Mouse (Mus musculus): ENCODE measurements around the gene Fam69b. TPM values are rescaled to one million over a fixed set of nuclear protein-coding genes. Genes with fewer than 3 reads are reported as not detected.

The Fam69b gene
- polyA plus RNA-seq, 1 experiment: 5.3 TPM

DNA sequence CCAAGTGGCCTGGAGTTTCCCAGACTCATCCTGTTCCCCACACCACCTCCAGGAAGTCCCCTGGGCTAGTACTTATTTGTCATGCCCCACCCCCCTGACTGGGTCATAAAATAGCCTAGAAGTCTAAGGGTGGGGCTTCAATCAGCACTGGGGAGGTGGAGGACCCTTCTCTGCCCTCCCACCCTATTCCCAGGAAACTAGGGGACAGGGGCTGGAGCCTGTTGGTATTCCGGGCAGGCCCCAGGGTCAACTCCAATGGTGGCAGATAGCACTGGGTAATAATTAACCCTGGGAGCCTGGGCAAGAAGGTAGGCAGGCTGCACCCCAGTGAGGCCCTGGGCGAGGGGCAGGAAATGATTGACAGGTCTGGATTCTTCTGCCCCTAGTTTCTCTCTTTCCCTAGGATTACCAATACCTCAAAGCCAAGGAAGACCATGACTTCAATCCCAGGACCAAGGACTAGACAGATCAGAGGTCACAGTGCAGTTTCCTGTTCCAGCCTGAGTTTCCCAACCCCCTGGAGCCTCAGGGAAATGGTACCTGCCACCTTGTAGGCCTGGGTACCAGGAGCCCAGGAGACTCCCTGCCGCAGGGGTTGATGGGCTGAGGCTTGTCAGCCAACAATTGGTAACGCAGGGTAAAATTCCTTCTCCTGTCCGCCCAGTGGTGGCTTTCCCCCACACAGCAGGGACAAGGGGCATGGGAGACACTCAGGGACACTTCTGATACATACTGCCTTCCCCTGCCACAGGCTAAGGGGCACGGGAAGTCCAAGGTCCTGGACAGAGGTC, 33.1 kb upstream of the Fam69b start:
- peaks cover 5% of the 10 kb centered on the region; the same call in 1 of the 2 replicates for H3K36me3 ChIP-seq (ENCODE audit: control insufficient read depth, insufficient read depth, low read length, poor library complexity, severe bottlenecking)
- H3K9me3 ChIP-seq (replicated peaks; ENCODE audit: control insufficient read depth, insufficient read depth, low read length, poor library complexity, severe bottlenecking): no peaks in the 10 kb centered on the region
- H3K27me3 ChIP-seq (ENCODE audit: control insufficient read depth, insufficient read depth, low read length, poor library complexity, severe bottlenecking): no peaks in the 10 kb centered on the region
- TF ChIP-seq CTCF (IDR thresholded peaks at IDR 0.05; ENCODE audit: low read depth, low read length): no peak
- no peak for TF ChIP-seq POLR2A (IDR thresholded peaks at IDR 0.05; ENCODE audit: insufficient read depth, low read length)
- TF ChIP-seq EP300 (IDR thresholded peaks at IDR 0.05; ENCODE audit: insufficient read depth, low read depth, low read length): no peak
- no peak overlapping the region for H3K4me3 ChIP-seq (ENCODE audit: low read depth, low read length)
- peaks cover 6% of the 10 kb centered on the region for H3K4me1 ChIP-seq (ENCODE audit: control insufficient read depth, insufficient read depth, low read length)
- H3K9ac ChIP-seq (ENCODE audit: low read depth, poor library complexity, severe bottlenecking): no peak overlapping the region
- no peak overlapping the region for H3K27ac ChIP-seq (ENCODE audit: insufficient read depth, low read length)

- TF ChIP-seq POLR2A (IDR thresholded peaks at IDR 0.05; ENCODE audit: insufficient read depth, low read length): no peak
- no peak for TF ChIP-seq EP300 (IDR thresholded peaks at IDR 0.05; ENCODE audit: insufficient read depth, low read depth, low read length)
- TF ChIP-seq CTCF (IDR thresholded peaks at IDR 0.05; ENCODE audit: low read depth, low read length): no peak
- Histone ChIP-seq H3K36me3 (ENCODE audit: control insufficient read depth, insufficient read depth, low read length, poor library complexity, severe bottlenecking) (peaks cover 5% of the 10 kb centered on the region; the same call in 1 of the 2 replicates), H3K4me3 (ENCODE audit: low read depth, low read length) (no peak overlapping the region), H3K9ac (ENCODE audit: low read depth, poor library complexity, severe bottlenecking) (no peak overlapping the region), H3K27me3 (ENCODE audit: control insufficient read depth, insufficient read depth, low read length, poor library complexity, severe bottlenecking) (no peaks in the 10 kb centered on the region), H3K9me3 (replicated peaks; ENCODE audit: control insufficient read depth, insufficient read depth, low read length, poor library complexity, severe bottlenecking) (no peaks in the 10 kb centered on the region), H3K4me1 (ENCODE audit: control insufficient read depth, insufficient read depth, low read length) (peaks cover 6% of the 10 kb centered on the region), H3K27ac (ENCODE audit: insufficient read depth, low read length) (no peak overlapping the region)
Observed at GRCm38 (mm10) chr2:26595725-26596435, 32.4 kb upstream of the Fam69b start.

GRCm38 (mm10) chr2:26596898-26597297, 31.4 kb upstream of the Fam69b start:
- Histone ChIP-seq H3K9ac (ENCODE audit: low read depth, poor library complexity, severe bottlenecking) (no peak overlapping the region), H3K4me1 (ENCODE audit: control insufficient read depth, insufficient read depth, low read length) (peaks cover 6% of the 10 kb centered on the region), H3K27ac (ENCODE audit: insufficient read depth, low read length) (no peak overlapping the region), H3K36me3 (ENCODE audit: control insufficient read depth, insufficient read depth, low read length, poor library complexity, severe bottlenecking) (peaks cover 5% of the 10 kb centered on the region; the same call in 1 of the 2 replicates), H3K4me3 (ENCODE audit: low read depth, low read length) (no peak overlapping the region), H3K9me3 (replicated peaks; ENCODE audit: control insufficient read depth, insufficient read depth, low read length, poor library complexity, severe bottlenecking) (no peaks in the 10 kb centered on the region), H3K27me3 (ENCODE audit: control insufficient read depth, insufficient read depth, low read length, poor library complexity, severe bottlenecking) (no peaks in the 10 kb centered on the region)
- TF ChIP-seq CTCF (IDR thresholded peaks at IDR 0.05; ENCODE audit: low read depth, low read length): no peak

GRCm38 (mm10) chr2:26597810-26598209, 30.4 kb upstream of the Fam69b start:
- Histone ChIP-seq H3K4me1 (ENCODE audit: control insufficient read depth, insufficient read depth, low read length) (peaks cover 6% of the 10 kb centered on the region), H3K4me3 (ENCODE audit: low read depth, low read length) (no peak overlapping the region), H3K9ac (ENCODE audit: low read depth, poor library complexity, severe bottlenecking) (no peak overlapping the region), H3K27me3 (ENCODE audit: control insufficient read depth, insufficient read depth, low read length, poor library complexity, severe bottlenecking) (no peaks in the 10 kb centered on the region), H3K36me3 (ENCODE audit: control insufficient read depth, insufficient read depth, low read length, poor library complexity, severe bottlenecking) (peaks cover 2% of the 10 kb centered on the region; the same call in 1 of the 2 replicates), H3K27ac (ENCODE audit: insufficient read depth, low read length) (no peak overlapping the region), H3K9me3 (replicated peaks; ENCODE audit: control insufficient read depth, insufficient read depth, low read length, poor library complexity, severe bottlenecking) (no peaks in the 10 kb centered on the region)
- no peak for TF ChIP-seq POLR2A (IDR thresholded peaks at IDR 0.05; ENCODE audit: insufficient read depth, low read length)
- TF ChIP-seq EP300 (IDR thresholded peaks at IDR 0.05; ENCODE audit: insufficient read depth, low read depth, low read length): no peak
- no peak for TF ChIP-seq CTCF (IDR thresholded peaks at IDR 0.05; ENCODE audit: low read depth, low read length)

DNA sequence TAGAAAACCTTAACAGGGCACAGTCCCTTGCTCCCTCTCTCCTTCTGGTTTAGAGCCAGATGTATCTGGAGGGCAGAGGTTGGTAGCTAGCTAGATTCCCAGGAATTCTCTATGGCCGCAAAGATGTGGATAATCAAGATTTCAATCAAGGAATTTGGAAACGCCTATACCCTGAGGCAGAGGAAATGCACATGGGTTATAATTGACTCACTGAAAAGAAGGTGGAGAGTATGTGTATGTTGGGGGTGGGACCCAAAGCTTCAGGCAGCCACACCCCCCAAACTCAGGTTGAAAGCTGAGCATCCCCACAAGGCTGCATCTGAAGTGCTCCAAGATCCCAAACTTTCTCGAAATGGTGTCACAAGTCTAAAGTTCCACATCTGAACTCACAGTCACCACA, 29.8 kb upstream of the Fam69b start:
- no peak overlapping the region for H3K27ac ChIP-seq (ENCODE audit: insufficient read depth, low read length)
- no peaks in the 10 kb centered on the region for H3K27me3 ChIP-seq (ENCODE audit: control insufficient read depth, insufficient read depth, low read length, poor library complexity, severe bottlenecking)
- H3K4me1 ChIP-seq (ENCODE audit: control insufficient read depth, insufficient read depth, low read length): peaks cover 6% of the 10 kb centered on the region
- no peak overlapping the region for H3K9ac ChIP-seq (ENCODE audit: low read depth, poor library complexity, severe bottlenecking)
- no peaks in the 10 kb centered on the region for H3K9me3 ChIP-seq (replicated peaks; ENCODE audit: control insufficient read depth, insufficient read depth, low read length, poor library complexity, severe bottlenecking)
- TF ChIP-seq CTCF (IDR thresholded peaks at IDR 0.05; ENCODE audit: low read depth, low read length): no peak
- TF ChIP-seq POLR2A (IDR thresholded peaks at IDR 0.05; ENCODE audit: insufficient read depth, low read length): no peak
- TF ChIP-seq EP300 (IDR thresholded peaks at IDR 0.05; ENCODE audit: insufficient read depth, low read depth, low read length): no peak
- H3K36me3 ChIP-seq (ENCODE audit: control insufficient read depth, insufficient read depth, low read length, poor library complexity, severe bottlenecking): peaks cover 2% of the 10 kb centered on the region; the same call in 1 of the 2 replicates
- H3K4me3 ChIP-seq (ENCODE audit: low read depth, low read length): no peak overlapping the region

DNA sequence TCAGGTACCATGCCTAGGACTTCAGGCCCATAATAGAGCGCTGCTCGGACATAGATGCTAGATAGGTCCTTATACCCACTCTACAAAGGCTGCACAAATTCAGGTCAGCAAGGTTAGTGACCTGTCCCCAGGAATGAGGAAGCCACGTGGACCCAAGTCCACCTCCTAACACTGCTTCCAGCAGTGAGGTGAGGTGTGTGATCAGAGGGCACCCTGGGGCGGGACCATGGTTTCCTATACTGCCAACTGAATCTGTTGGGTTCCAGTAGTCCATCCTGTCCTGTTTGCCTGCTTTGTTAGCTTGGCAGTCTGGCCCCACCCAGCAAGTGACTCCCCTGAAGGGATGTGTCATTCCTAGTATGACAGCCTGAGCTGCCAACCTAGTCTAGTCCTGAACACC, 28.3 kb upstream of the Fam69b start:
- no peak overlapping the region for H3K4me3 ChIP-seq (ENCODE audit: low read depth, low read length)
- no peak overlapping the region for H3K9ac ChIP-seq (ENCODE audit: low read depth, poor library complexity, severe bottlenecking)
- peaks cover 3% of the 10 kb centered on the region for H3K4me1 ChIP-seq (ENCODE audit: control insufficient read depth, insufficient read depth, low read length)
- H3K36me3 ChIP-seq (ENCODE audit: control insufficient read depth, insufficient read depth, low read length, poor library complexity, severe bottlenecking): no peaks in the 10 kb centered on the region; the same call in 1 of the 2 replicates
- TF ChIP-seq POLR2A (IDR thresholded peaks at IDR 0.05; ENCODE audit: insufficient read depth, low read length) (no peak), EP300 (IDR thresholded peaks at IDR 0.05; ENCODE audit: insufficient read depth, low read depth, low read length) (no peak), CTCF (IDR thresholded peaks at IDR 0.05; ENCODE audit: low read depth, low read length) (no peak)
- H3K27me3 ChIP-seq (ENCODE audit: control insufficient read depth, insufficient read depth, low read length, poor library complexity, severe bottlenecking): no peaks in the 10 kb centered on the region
- H3K9me3 ChIP-seq (replicated peaks; ENCODE audit: control insufficient read depth, insufficient read depth, low read length, poor library complexity, severe bottlenecking): no peaks in the 10 kb centered on the region
- no peak overlapping the region for H3K27ac ChIP-seq (ENCODE audit: insufficient read depth, low read length)
